Mouse (Mus musculus): ENCODE data around the gene Aatf. TPM values are rescaled to one million over a fixed set of nuclear protein-coding genes. Genes with fewer than 3 reads are reported as not detected.

The Aatf gene
- 57.9 and 58.3 TPM in 2 replicates for polyA plus RNA-seq (2016; fragmentation: Nextera tagmentation; extraction: Ambion mirVana)

- DNase-seq (ENCODE audit: low spot score): peak; percentile 99
- Histone ChIP-seq H3K36me3 (replicated peaks) (peaks cover 27% of the 10 kb centered on the region), H3K9me3 (no peaks in the 10 kb centered on the region), H3K4me1 (peaks cover 19% of the 10 kb centered on the region), H3K27me3 (replicated peaks; ENCODE audit: low read depth, poor library complexity, severe bottlenecking) (peaks cover 46% of the 10 kb centered on the region), H3K27ac (replicated peaks) (peak within 1 kb of the TSS; percentile 84), H3K4me3 (peak within 1 kb of the TSS; percentile 71)
- under 1% methylated on average over 80 of the region's 80 CpGs for WGBS
These were observed at the start of gene Aatf for GRCm38 (mm10) chr11:84513171-84514116. Gene Aatf (minus strand): TSS chr11:84513522.

GRCm38 (mm10) chr11:84562758-84563347 lies 49.5 kb upstream of the Aatf start:
- 17% methylated on average over 9 of the region's 9 CpGs for WGBS
- DNase-seq (ENCODE audit: low spot score): peak; percentile 27
- no peaks in the 10 kb centered on the region for H3K36me3 ChIP-seq (replicated peaks)
- H3K4me1 ChIP-seq: peaks cover 24% of the 10 kb centered on the region
- H3K9me3 ChIP-seq: no peaks in the 10 kb centered on the region
- H3K4me3 ChIP-seq: no peak overlapping the region
- peak overlapping the region; percentile 52; the same call in 1 of the 2 replicates for H3K27ac ChIP-seq (replicated peaks)
- peaks cover 52% of the 10 kb centered on the region for H3K27me3 ChIP-seq (replicated peaks; ENCODE audit: low read depth, poor library complexity, severe bottlenecking)

- Histone ChIP-seq H3K4me1 (peaks cover 20% of the 10 kb centered on the region), H3K36me3 (replicated peaks) (no peaks in the 10 kb centered on the region), H3K9me3 (no peaks in the 10 kb centered on the region), H3K27ac (replicated peaks) (no peak overlapping the region), H3K27me3 (replicated peaks; ENCODE audit: low read depth, poor library complexity, severe bottlenecking) (peaks cover 39% of the 10 kb centered on the region), H3K4me3 (no peak overlapping the region)
- DNase-seq (ENCODE audit: low spot score): no peak
- WGBS: 73% methylated on average over 5 of the region's 5 CpGs
These were observed 48.2 kb upstream of the Aatf start for GRCm38 (mm10) chr11:84561546-84561945.

- Histone ChIP-seq H3K36me3 (replicated peaks) (no peaks in the 10 kb centered on the region), H3K27me3 (replicated peaks; ENCODE audit: low read depth, poor library complexity, severe bottlenecking) (peaks cover 28% of the 10 kb centered on the region; the same call in 1 of the 2 replicates), H3K4me1 (peaks cover 3% of the 10 kb centered on the region; the same call in 1 of the 2 replicates), H3K4me3 (no peak overlapping the region), H3K9me3 (no peaks in the 10 kb centered on the region), H3K27ac (replicated peaks) (no peak overlapping the region)
- DNase-seq (ENCODE audit: low spot score): no peak
- WGBS: 80% methylated on average over 14 of the region's 14 CpGs
These were observed 40.6 kb upstream of the Aatf start for GRCm38 (mm10) chr11:84553821-84554450.

GRCm38 (mm10) chr11:84551296-84551695 lies 38.0 kb upstream of the Aatf start:
- no peak for DNase-seq (ENCODE audit: low spot score)
- Histone ChIP-seq H3K27me3 (replicated peaks; ENCODE audit: low read depth, poor library complexity, severe bottlenecking) (peaks cover 30% of the 10 kb centered on the region; the same call in 1 of the 2 replicates), H3K4me3 (no peak overlapping the region), H3K27ac (replicated peaks) (no peak overlapping the region), H3K9me3 (no peaks in the 10 kb centered on the region), H3K4me1 (peaks cover 3% of the 10 kb centered on the region; the same call in 1 of the 2 replicates), H3K36me3 (replicated peaks) (no peaks in the 10 kb centered on the region)
- WGBS: 83% methylated on average over 4 of the region's 4 CpGs

- no peak for DNase-seq (ENCODE audit: low spot score)
- no peak overlapping the region for H3K27ac ChIP-seq (replicated peaks)
- H3K4me3 ChIP-seq: no peak overlapping the region
- peaks cover 32% of the 10 kb centered on the region; the same call in 1 of the 2 replicates for H3K27me3 ChIP-seq (replicated peaks; ENCODE audit: low read depth, poor library complexity, severe bottlenecking)
- H3K36me3 ChIP-seq (replicated peaks): no peaks in the 10 kb centered on the region
- H3K4me1 ChIP-seq: peaks cover 3% of the 10 kb centered on the region; the same call in 1 of the 2 replicates
- WGBS: 46% methylated on average over 6 of the region's 6 CpGs
- no peaks in the 10 kb centered on the region for H3K9me3 ChIP-seq
These were observed 36.0 kb upstream of the Aatf start for GRCm38 (mm10) chr11:84549258-84549791.

GRCm38 (mm10) chr11:84548293-84548692 lies 35.0 kb upstream of the Aatf start:
- H3K27ac ChIP-seq (replicated peaks): no peak overlapping the region

GRCm38 (mm10) chr11:84539981-84540380 lies 26.7 kb upstream of the Aatf start:
- WGBS: 8% methylated on average over 4 of the region's 4 CpGs

More at GRCm38 (mm10) chr11:84548293-84548692, 35.0 kb upstream of the Aatf start:
- H3K36me3 ChIP-seq (replicated peaks): no peaks in the 10 kb centered on the region
- peaks cover 36% of the 10 kb centered on the region for H3K27me3 ChIP-seq (replicated peaks; ENCODE audit: low read depth, poor library complexity, severe bottlenecking)
- no peaks in the 10 kb centered on the region for H3K4me1 ChIP-seq
- no peaks in the 10 kb centered on the region for H3K9me3 ChIP-seq
- no peak overlapping the region for H3K4me3 ChIP-seq
- no peak for DNase-seq (ENCODE audit: low spot score)
- 55% methylated on average over 2 of the region's 2 CpGs for WGBS

GRCm38 (mm10) chr11:84529797-84530703 lies 16.7 kb upstream of the Aatf start:
- H3K4me1 ChIP-seq: peaks cover 24% of the 10 kb centered on the region
- no peaks in the 10 kb centered on the region for H3K36me3 ChIP-seq (replicated peaks)
- 8% methylated on average over 14 of the region's 14 CpGs for WGBS
- no peak for DNase-seq (ENCODE audit: low spot score)
- H3K27me3 ChIP-seq (replicated peaks; ENCODE audit: low read depth, poor library complexity, severe bottlenecking): peaks cover 100% of the 10 kb centered on the region
- no peaks in the 10 kb centered on the region for H3K9me3 ChIP-seq
- no peak overlapping the region for H3K27ac ChIP-seq (replicated peaks)
- no peak overlapping the region for H3K4me3 ChIP-seq

More at GRCm38 (mm10) chr11:84539981-84540380, 26.7 kb upstream of the Aatf start:
- Histone ChIP-seq H3K9me3 (no peaks in the 10 kb centered on the region), H3K36me3 (replicated peaks) (no peaks in the 10 kb centered on the region), H3K27me3 (replicated peaks; ENCODE audit: low read depth, poor library complexity, severe bottlenecking) (peaks cover 69% of the 10 kb centered on the region), H3K4me1 (peaks cover 11% of the 10 kb centered on the region; the same call in 1 of the 2 replicates), H3K27ac (replicated peaks) (no peak overlapping the region), H3K4me3 (no peak overlapping the region)
- no peak for DNase-seq (ENCODE audit: low spot score)

- Histone ChIP-seq H3K27me3 (replicated peaks; ENCODE audit: low read depth, poor library complexity, severe bottlenecking) (peaks cover 100% of the 10 kb centered on the region), H3K9me3 (no peaks in the 10 kb centered on the region), H3K4me1 (peaks cover 32% of the 10 kb centered on the region), H3K36me3 (replicated peaks) (no peaks in the 10 kb centered on the region), H3K4me3 (peak overlapping the region; percentile 22), H3K27ac (replicated peaks) (no peak overlapping the region)
- WGBS: 1% methylated on average over 24 of the region's 24 CpGs
- DNase-seq (ENCODE audit: low spot score): peak; percentile 45
These were observed 15.9 kb upstream of the Aatf start for GRCm38 (mm10) chr11:84529143-84529755.

Measured in embryonic facial prominence, embryonic 10.5 days (tissue).